Mouse (Mus musculus): ENCODE data around the gene Adamts2. TPM values are rescaled to one million over a fixed set of nuclear protein-coding genes. Genes with fewer than 3 reads are reported as not detected.

Adamts2 gene
- polyA plus RNA-seq, 1 experiment from 2014 or later, result 1.8 TPM

GRCm38 (mm10) chr11:50632270-50632669, 30.4 kb downstream of the Adamts2 start:
- Histone ChIP-seq H3K4me3 (ENCODE audit: low read depth, low read length) (no peak overlapping the region), H3K4me1 (replicated peaks; ENCODE audit: control insufficient read depth, insufficient read depth, low read length) (no peaks in the 10 kb centered on the region), H3K27ac (ENCODE audit: low read depth, low read length) (no peak overlapping the region), H3K36me3 (ENCODE audit: control insufficient read depth, insufficient read depth, low read length) (no peaks in the 10 kb centered on the region), H3K9me3 (ENCODE audit: control insufficient read depth, low read length) (no peaks in the 10 kb centered on the region), H3K27me3 (ENCODE audit: control insufficient read depth, insufficient read depth, low read length) (no peaks in the 10 kb centered on the region), H3K9ac (ENCODE audit: low read depth, low read length) (no peak overlapping the region), H3K4me2 (replicated peaks; ENCODE audit: low read depth, low read length) (no peak overlapping the region)
- ATAC-seq (ENCODE audit: low FRiP score) (no peak), DNase-seq (ENCODE audit: low spot score) (no peak)
- 69% methylated on average over 4 of the region's 4 CpGs for WGBS

GRCm38 (mm10) chr11:50635051-50635590, 33.2 kb downstream of the Adamts2 start:
- Histone ChIP-seq H3K4me2 (replicated peaks; ENCODE audit: low read depth, low read length) (no peak overlapping the region), H3K36me3 (ENCODE audit: control insufficient read depth, insufficient read depth, low read length) (no peaks in the 10 kb centered on the region), H3K4me3 (ENCODE audit: low read depth, low read length) (no peak overlapping the region), H3K4me1 (replicated peaks; ENCODE audit: control insufficient read depth, insufficient read depth, low read length) (no peaks in the 10 kb centered on the region), H3K9me3 (ENCODE audit: control insufficient read depth, low read length) (no peaks in the 10 kb centered on the region), H3K9ac (ENCODE audit: low read depth, low read length) (no peak overlapping the region), H3K27me3 (ENCODE audit: control insufficient read depth, insufficient read depth, low read length) (no peaks in the 10 kb centered on the region), H3K27ac (ENCODE audit: low read depth, low read length) (no peak overlapping the region)
- no peak for DNase-seq (ENCODE audit: low spot score)
- ATAC-seq (ENCODE audit: low FRiP score), result no peak
- WGBS, result 66% methylated on average over 2 of the region's 2 CpGs

DNA sequence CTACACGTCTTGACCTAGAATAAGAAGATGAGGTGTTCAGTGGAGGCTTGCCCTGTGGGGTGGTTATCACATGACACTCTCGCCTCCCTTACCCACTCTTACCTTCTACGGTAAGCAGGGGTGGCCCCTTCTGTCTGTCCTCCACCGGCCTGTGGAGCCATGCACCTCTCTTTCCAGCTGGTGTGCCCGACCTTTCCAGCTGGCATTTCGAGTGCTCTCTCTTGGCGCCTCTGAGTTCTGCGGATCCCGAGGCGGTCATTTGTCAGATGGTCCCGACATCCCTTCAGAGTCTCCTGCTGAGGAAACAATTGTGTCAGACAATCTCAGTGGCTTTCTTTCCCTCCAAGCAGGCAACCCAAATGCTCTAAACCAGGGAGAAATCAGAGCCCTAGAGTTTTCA, 35.1 kb downstream of the Adamts2 start:
- Histone ChIP-seq H3K4me2 (replicated peaks; ENCODE audit: low read depth, low read length) (no peak overlapping the region), H3K27ac (ENCODE audit: low read depth, low read length) (no peak overlapping the region), H3K4me1 (replicated peaks; ENCODE audit: control insufficient read depth, insufficient read depth, low read length) (no peaks in the 10 kb centered on the region), H3K36me3 (ENCODE audit: control insufficient read depth, insufficient read depth, low read length) (no peaks in the 10 kb centered on the region), H3K27me3 (ENCODE audit: control insufficient read depth, insufficient read depth, low read length) (no peaks in the 10 kb centered on the region), H3K4me3 (ENCODE audit: low read depth, low read length) (no peak overlapping the region), H3K9me3 (ENCODE audit: control insufficient read depth, low read length) (no peaks in the 10 kb centered on the region), H3K9ac (ENCODE audit: low read depth, low read length) (no peak overlapping the region)
- no peak for ATAC-seq (ENCODE audit: low FRiP score)
- WGBS, result 90% methylated on average over 11 of the region's 11 CpGs
- DNase-seq (ENCODE audit: low spot score), result no peak

DNA sequence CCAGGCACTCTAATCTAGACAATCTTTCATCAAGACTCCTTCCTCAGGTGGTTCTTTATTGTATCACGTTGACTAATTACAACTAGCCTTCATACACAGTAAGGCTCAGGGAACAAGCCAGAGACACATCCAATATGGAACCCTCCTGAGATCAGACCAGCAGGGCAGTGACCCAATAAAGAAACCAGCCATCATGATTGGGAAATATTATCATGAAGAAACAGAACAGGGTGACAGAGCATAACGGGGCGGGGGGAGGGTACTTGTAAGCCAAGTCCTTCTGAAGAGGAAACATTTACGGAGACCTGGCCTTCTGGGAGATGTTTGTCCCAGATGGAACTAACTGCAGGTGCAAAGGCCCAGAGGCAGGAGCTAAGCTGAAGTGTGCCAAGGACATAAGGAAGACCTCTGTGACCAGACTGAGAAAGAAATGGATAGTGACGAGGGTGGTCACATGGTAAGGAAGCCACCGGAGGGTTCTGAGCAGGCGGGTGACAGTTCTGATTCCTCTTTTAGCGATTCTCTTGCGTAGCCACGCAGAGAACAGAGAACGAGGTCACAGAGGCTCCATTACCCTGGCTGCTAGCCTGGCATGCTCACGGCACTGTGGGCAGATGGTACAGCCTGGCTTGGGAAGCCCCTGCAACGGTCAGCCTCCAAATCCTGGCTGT, 36.4 kb downstream of the Adamts2 start:
- DNase-seq (ENCODE audit: low spot score), result no peak
- 95% methylated on average over 13 of the region's 13 CpGs for whole genome bisulfite sequencing
- H3K27me3 ChIP-seq (ENCODE audit: control insufficient read depth, insufficient read depth, low read length), result no peaks in the 10 kb centered on the region

GRCm38 (mm10) chr11:50638868-50639220, 37.0 kb downstream of the Adamts2 start:
- no peak overlapping the region for H3K27ac ChIP-seq (ENCODE audit: low read depth, low read length)
- H3K9ac ChIP-seq (ENCODE audit: low read depth, low read length), result no peak overlapping the region
- H3K4me1 ChIP-seq (replicated peaks; ENCODE audit: control insufficient read depth, insufficient read depth, low read length), result no peaks in the 10 kb centered on the region
- DNase-seq (ENCODE audit: low spot score) (no peak), ATAC-seq (ENCODE audit: low FRiP score) (no peak)
- no peaks in the 10 kb centered on the region for H3K27me3 ChIP-seq (ENCODE audit: control insufficient read depth, insufficient read depth, low read length)
- H3K4me2 ChIP-seq (replicated peaks; ENCODE audit: low read depth, low read length), result no peak overlapping the region
- H3K36me3 ChIP-seq (ENCODE audit: control insufficient read depth, insufficient read depth, low read length), result no peaks in the 10 kb centered on the region
- H3K4me3 ChIP-seq (ENCODE audit: low read depth, low read length), result no peak overlapping the region
- 84% methylated on average over 3 of the region's 3 CpGs for WGBS
- H3K9me3 ChIP-seq (ENCODE audit: control insufficient read depth, low read length), result no peaks in the 10 kb centered on the region

More for the DNA sequence above, 36.4 kb downstream of the Adamts2 start:
- H3K4me2 ChIP-seq (replicated peaks; ENCODE audit: low read depth, low read length), result no peak overlapping the region
- no peaks in the 10 kb centered on the region for H3K36me3 ChIP-seq (ENCODE audit: control insufficient read depth, insufficient read depth, low read length)
- no peak overlapping the region for H3K9ac ChIP-seq (ENCODE audit: low read depth, low read length)
- H3K4me1 ChIP-seq (replicated peaks; ENCODE audit: control insufficient read depth, insufficient read depth, low read length), result no peaks in the 10 kb centered on the region
- no peak overlapping the region for H3K27ac ChIP-seq (ENCODE audit: low read depth, low read length)
- no peak overlapping the region for H3K4me3 ChIP-seq (ENCODE audit: low read depth, low read length)
- H3K9me3 ChIP-seq (ENCODE audit: control insufficient read depth, low read length), result no peaks in the 10 kb centered on the region
- ATAC-seq (ENCODE audit: low FRiP score), result no peak

DNA sequence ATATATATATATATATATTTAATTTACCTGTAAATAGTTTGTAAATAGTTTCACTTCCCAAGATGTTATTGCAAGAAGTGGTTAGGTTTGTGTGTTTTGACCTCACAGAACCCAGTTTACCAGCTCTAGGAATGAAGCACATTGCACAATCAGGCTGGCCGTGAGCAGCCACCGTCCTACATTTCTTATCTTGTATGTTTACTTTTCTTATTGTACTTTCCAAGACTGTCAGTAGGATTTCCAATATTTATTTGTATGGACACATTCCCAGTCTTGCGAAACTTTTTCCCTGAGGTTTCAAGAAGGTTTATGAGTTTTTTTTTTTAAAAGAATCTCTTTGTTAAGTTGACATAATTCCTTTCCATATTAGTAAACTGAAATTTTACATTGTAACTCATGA, 40.7 kb downstream of the Adamts2 start:
- Histone ChIP-seq H3K4me1 (replicated peaks; ENCODE audit: control insufficient read depth, insufficient read depth, low read length) (no peaks in the 10 kb centered on the region), H3K36me3 (ENCODE audit: control insufficient read depth, insufficient read depth, low read length) (no peaks in the 10 kb centered on the region), H3K4me2 (replicated peaks; ENCODE audit: low read depth, low read length) (no peak overlapping the region), H3K27me3 (ENCODE audit: control insufficient read depth, insufficient read depth, low read length) (no peaks in the 10 kb centered on the region), H3K27ac (ENCODE audit: low read depth, low read length) (no peak overlapping the region), H3K9ac (ENCODE audit: low read depth, low read length) (no peak overlapping the region), H3K9me3 (ENCODE audit: control insufficient read depth, low read length) (no peaks in the 10 kb centered on the region), H3K4me3 (ENCODE audit: low read depth, low read length) (no peak overlapping the region)
- WGBS, result 93% methylated on average over 3 of the region's 3 CpGs
- no peak for DNase-seq (ENCODE audit: low spot score)
- ATAC-seq (ENCODE audit: low FRiP score), result no peak

DNA sequence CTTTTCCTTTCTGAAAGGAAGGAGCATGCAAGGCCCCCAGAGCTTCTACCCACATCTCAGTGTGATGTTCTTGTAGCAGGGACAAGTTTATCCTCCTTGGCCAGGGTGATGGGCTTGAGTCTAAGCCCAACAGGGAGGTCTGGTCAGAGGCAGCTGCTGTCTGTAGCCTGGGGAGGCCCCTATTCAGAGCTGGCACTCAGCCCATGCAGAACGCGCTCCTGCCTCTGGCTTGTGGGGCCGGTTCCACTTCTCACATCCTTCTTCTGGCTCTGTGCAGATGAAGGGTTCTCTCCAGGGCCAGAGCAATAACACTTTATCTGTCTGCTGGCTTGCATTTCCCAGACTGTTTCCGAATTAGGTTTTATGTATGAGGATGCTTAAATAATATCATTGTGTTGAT, 44.3 kb downstream of the Adamts2 start:
- Histone ChIP-seq H3K4me3 (ENCODE audit: low read depth, low read length) (no peak overlapping the region), H3K36me3 (ENCODE audit: control insufficient read depth, insufficient read depth, low read length) (no peaks in the 10 kb centered on the region), H3K27me3 (ENCODE audit: control insufficient read depth, insufficient read depth, low read length) (no peaks in the 10 kb centered on the region), H3K9me3 (ENCODE audit: control insufficient read depth, low read length) (no peaks in the 10 kb centered on the region), H3K4me1 (replicated peaks; ENCODE audit: control insufficient read depth, insufficient read depth, low read length) (no peaks in the 10 kb centered on the region), H3K4me2 (replicated peaks; ENCODE audit: low read depth, low read length) (no peak overlapping the region), H3K9ac (ENCODE audit: low read depth, low read length) (no peak overlapping the region), H3K27ac (ENCODE audit: low read depth, low read length) (no peak overlapping the region)
- no peak for DNase-seq (ENCODE audit: low spot score)
- no peak for ATAC-seq (ENCODE audit: low FRiP score)
- 88% methylated on average over 4 of the region's 4 CpGs for WGBS

DNA sequence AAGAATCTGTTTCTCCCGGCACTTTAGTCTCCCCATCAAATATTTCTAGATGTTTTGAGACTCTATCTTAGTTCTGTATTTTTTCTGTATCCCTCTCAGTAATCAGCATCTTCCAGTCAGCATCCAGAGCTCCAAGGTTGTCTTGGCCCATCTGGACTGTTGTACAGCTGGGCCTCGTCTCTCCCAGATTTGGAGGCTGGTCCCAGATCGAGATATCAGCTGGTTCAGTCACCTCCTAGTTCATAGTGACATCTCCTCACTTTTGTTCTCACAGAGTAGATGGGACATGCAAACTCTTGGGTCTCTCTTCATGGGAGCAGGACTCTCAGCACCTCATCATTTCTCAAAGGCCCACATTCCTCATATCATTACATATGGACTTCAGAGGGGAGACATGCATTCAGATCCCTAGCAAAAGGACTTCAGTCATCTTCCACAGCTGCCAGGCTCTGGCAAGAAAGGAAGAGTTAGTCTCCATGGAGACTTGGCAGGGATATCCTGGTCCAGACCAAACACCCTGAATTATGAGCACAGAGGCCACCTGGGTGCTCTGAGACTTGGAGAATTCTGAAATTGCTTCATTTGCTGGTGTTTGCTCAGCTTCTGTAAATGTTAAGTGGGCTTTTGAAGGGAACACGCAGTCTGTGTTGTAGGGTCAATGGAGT, 46.4 kb downstream of the Adamts2 start:
- Histone ChIP-seq H3K4me3 (ENCODE audit: low read depth, low read length) (no peak overlapping the region), H3K36me3 (ENCODE audit: control insufficient read depth, insufficient read depth, low read length) (no peaks in the 10 kb centered on the region), H3K4me2 (replicated peaks; ENCODE audit: low read depth, low read length) (no peak overlapping the region), H3K27me3 (ENCODE audit: control insufficient read depth, insufficient read depth, low read length) (no peaks in the 10 kb centered on the region), H3K4me1 (replicated peaks; ENCODE audit: control insufficient read depth, insufficient read depth, low read length) (no peaks in the 10 kb centered on the region), H3K9me3 (ENCODE audit: control insufficient read depth, low read length) (no peaks in the 10 kb centered on the region), H3K27ac (ENCODE audit: low read depth, low read length) (no peak overlapping the region), H3K9ac (ENCODE audit: low read depth, low read length) (no peak overlapping the region)
- ATAC-seq (ENCODE audit: low FRiP score) (no peak), DNase-seq (ENCODE audit: low spot score) (no peak)
- 85% methylated on average over 4 of the region's 4 CpGs for WGBS

DNA sequence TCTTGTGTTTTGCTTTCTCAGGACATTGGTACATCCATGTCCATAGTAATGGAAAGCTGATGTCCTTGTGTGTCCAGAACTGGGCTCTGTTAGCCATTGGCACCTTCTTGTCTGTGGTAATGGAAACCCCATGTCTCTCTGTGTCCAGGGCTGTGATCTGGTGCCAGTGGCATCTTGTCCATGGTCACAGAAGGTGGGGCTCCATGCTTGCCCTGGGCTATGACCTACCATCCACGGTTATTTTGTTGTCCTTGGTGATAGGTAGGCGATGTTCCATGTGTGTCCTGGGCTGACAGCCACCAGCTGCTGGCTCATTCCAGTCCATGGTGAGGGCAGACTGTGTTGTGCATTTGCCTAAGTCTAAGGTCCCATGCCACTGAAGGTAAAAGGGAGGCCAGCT, 48.2 kb downstream of the Adamts2 start:
- 83% methylated on average over 2 of the region's 2 CpGs for WGBS
- no peak for ATAC-seq (ENCODE audit: low FRiP score)
- Histone ChIP-seq H3K4me1 (replicated peaks; ENCODE audit: control insufficient read depth, insufficient read depth, low read length) (no peaks in the 10 kb centered on the region), H3K27ac (ENCODE audit: low read depth, low read length) (no peak overlapping the region), H3K36me3 (ENCODE audit: control insufficient read depth, insufficient read depth, low read length) (no peaks in the 10 kb centered on the region), H3K4me3 (ENCODE audit: low read depth, low read length) (no peak overlapping the region), H3K4me2 (replicated peaks; ENCODE audit: low read depth, low read length) (no peak overlapping the region), H3K27me3 (ENCODE audit: control insufficient read depth, insufficient read depth, low read length) (no peaks in the 10 kb centered on the region), H3K9me3 (ENCODE audit: control insufficient read depth, low read length) (no peaks in the 10 kb centered on the region), H3K9ac (ENCODE audit: low read depth, low read length) (no peak overlapping the region)
- no peak for DNase-seq (ENCODE audit: low spot score)

All from hindbrain, embryonic 11.5 days (tissue).